Mouse (Mus musculus) embryonic facial prominence, embryonic 12.5 days (tissue): Measurements from ENCODE around the gene Zfp871. TPM values are rescaled to one million over a fixed set of nuclear protein-coding genes. Genes with fewer than 3 reads are reported as not detected.

Experiments
- ATAC-seq: fragments of 200-750 bp; cut with Nextera tagmentation; 2 replicates; pipeline ENCODE4 v1.8.0; 2017; ENCODE audit not compliant: insufficient number of reproducible peaks, insufficient read depth, low FRiP score, low TSS enrichment
- H3K27ac ChIP-seq: fragments of 300-500 bp; sonication (generic); 2 replicates; pipeline ENCODE4 v1.5.1; 2016; ENCODE audit warnings: mild to moderate bottlenecking
- H3K27me3 ChIP-seq: fragments of 300-500 bp; sonication (generic); 2 replicates; pipeline ENCODE4 v1.6.1; 2016; ENCODE audit warnings: mild to moderate bottlenecking, moderate library complexity
- H3K36me3 ChIP-seq: fragments of 300-500 bp; sonication (generic); 2 replicates; pipeline ENCODE4 v1.6.1; 2016; ENCODE audit warnings: mild to moderate bottlenecking
- H3K4me1 ChIP-seq: fragments of 300-500 bp; sonication (generic); 2 replicates; pipeline ENCODE4 v1.6.1; 2016
- H3K4me2 ChIP-seq: fragments of 300-500 bp; sonication (generic); replicated peaks from 2 replicates; pipeline ENCODE4 v1.6.1; 2016; ENCODE audit warnings: mild to moderate bottlenecking, moderate library complexity
- H3K4me3 ChIP-seq: fragments of 300-500 bp; sonication (generic); 2 replicates; pipeline ENCODE4 v1.5.1; 2016; ENCODE audit warnings: mild to moderate bottlenecking
- H3K9ac ChIP-seq: fragments of 300-500 bp; sonication (generic); 2 replicates; pipeline ENCODE4 v1.6.1; 2016; ENCODE audit warnings: mild to moderate bottlenecking, moderate library complexity
- H3K9me3 ChIP-seq: fragments of 300-500 bp; sonication (generic); 2 replicates; pipeline ENCODE4 v1.6.1; 2016; ENCODE audit warnings: mild to moderate bottlenecking, moderate library complexity
- WGBS: fragments of 180-500 bp; shearing (Covaris S2); methylation state at CpG from one replicate; pipeline ENCODE4 v1.1.7; 2016; 5-methylcytosine and 5-hydroxymethylcytosine counted together
- polyA plus RNA-seq: library from polyadenylated mRNA; unstranded; fragments of >200 nt; fragmentation: Nextera tagmentation; extraction: Ambion mirVana; gene quantifications from 2 replicates; pipeline ENCODE4 v1.2.1, GENCODE M21; 2016

Gene Zfp871
- polyA plus RNA-seq, result 49.0 and 51.2 TPM in 2 replicates

- no peaks in the 10 kb centered on the region for H3K27me3 ChIP-seq
- peaks cover 24% of the 10 kb centered on the region for H3K36me3 ChIP-seq
- WGBS, result under 1% methylated on average over 22 of the region's 22 CpGs
- H3K9ac ChIP-seq, result peak within 1 kb of the TSS; percentile 96
- H3K4me1 ChIP-seq, result peaks cover 13% of the 10 kb centered on the region
- H3K27ac ChIP-seq, result peak within 1 kb of the TSS; percentile 93
- peak within 1 kb of the TSS; percentile 71 for H3K4me2 ChIP-seq
- H3K4me3 ChIP-seq, result peak within 1 kb of the TSS; percentile 74
- H3K9me3 ChIP-seq, result no peaks in the 10 kb centered on the region
- peak; percentile 97 for ATAC-seq
Observed at GRCm38 (mm10) chr17:32788094-32788559, at the start of gene Zfp871. Zfp871 (minus strand) TSS chr17:32788287.

- Histone ChIP-seq H3K27ac (no peak overlapping the region), H3K9ac (peak overlapping the region; percentile 92; the same call in 1 of the 2 replicates)
Observed at GRCm38 (mm10) chr17:32830418-32830782, 42.3 kb upstream of the Zfp871 start.

GRCm38 (mm10) chr17:32829540-32830417 lies 41.7 kb upstream of the Zfp871 start, which contains the start of gene Zfp799:
Zfp799 (minus strand) TSS chr17:32830261.
- H3K4me2 ChIP-seq, result peak within 1 kb of the TSS; percentile 77
- peak within 1 kb of the TSS; percentile 75 for H3K27ac ChIP-seq
- no peaks in the 10 kb centered on the region for H3K9me3 ChIP-seq
- peak within 1 kb of the TSS; percentile 92 for H3K9ac ChIP-seq
- peaks cover 6% of the 10 kb centered on the region; the same call in 1 of the 2 replicates for H3K4me1 ChIP-seq
- 2% methylated on average over 35 of the region's 35 CpGs for WGBS
- H3K4me3 ChIP-seq, result peak within 1 kb of the TSS; percentile 79
- peak; percentile 94 for ATAC-seq
- H3K27me3 ChIP-seq, result no peaks in the 10 kb centered on the region
- peaks cover 19% of the 10 kb centered on the region for H3K36me3 ChIP-seq

More at GRCm38 (mm10) chr17:32830418-32830782, 42.3 kb upstream of the Zfp871 start:
- Histone ChIP-seq H3K36me3 (peaks cover 15% of the 10 kb centered on the region; the same call in 1 of the 2 replicates), H3K4me3 (peak overlapping the region; percentile 79), H3K4me1 (peaks cover 6% of the 10 kb centered on the region; the same call in 1 of the 2 replicates), H3K4me2 (peak overlapping the region; percentile 77), H3K27me3 (no peaks in the 10 kb centered on the region), H3K9me3 (no peaks in the 10 kb centered on the region)
- no peak for ATAC-seq
- WGBS, result 39% methylated on average over 3 of the region's 3 CpGs

- H3K36me3 ChIP-seq, result peaks cover 44% of the 10 kb centered on the region
- no peaks in the 10 kb centered on the region for H3K9me3 ChIP-seq
- H3K27ac ChIP-seq, result no peak overlapping the region
- no peak for ATAC-seq
- H3K9ac ChIP-seq, result no peak overlapping the region
- H3K27me3 ChIP-seq, result no peaks in the 10 kb centered on the region
- H3K4me2 ChIP-seq, result no peak overlapping the region
- H3K4me1 ChIP-seq, result no peaks in the 10 kb centered on the region
- WGBS, result 94% methylated on average over 1 of the region's 1 CpGs
- H3K4me3 ChIP-seq, result no peak overlapping the region
Observed at GRCm38 (mm10) chr17:32816074-32816784, 28.1 kb upstream of the Zfp871 start.

- H3K27me3 ChIP-seq, result no peaks in the 10 kb centered on the region
- H3K4me1 ChIP-seq, result peaks cover 3% of the 10 kb centered on the region; the same call in 1 of the 2 replicates
- no peak overlapping the region for H3K4me2 ChIP-seq
- no peak for ATAC-seq
- H3K36me3 ChIP-seq, result peaks cover 26% of the 10 kb centered on the region
- no peak overlapping the region for H3K9ac ChIP-seq
- no peaks in the 10 kb centered on the region for H3K9me3 ChIP-seq
- H3K27ac ChIP-seq, result no peak overlapping the region
- WGBS, result 82% methylated on average over 7 of the region's 7 CpGs
- no peak overlapping the region for H3K4me3 ChIP-seq
Observed at GRCm38 (mm10) chr17:32814136-32814535, 26.0 kb upstream of the Zfp871 start.

- H3K4me2 ChIP-seq, result 0 out of 2 replicates have a peak overlapping the region, but pooled peaks have one; percentile 72
- peaks cover 1% of the 10 kb centered on the region for H3K36me3 ChIP-seq
- ATAC-seq, result no peak
- H3K9ac ChIP-seq, result no peak overlapping the region
- no peak overlapping the region for H3K27ac ChIP-seq
- no peaks in the 10 kb centered on the region for H3K9me3 ChIP-seq
- peaks cover 16% of the 10 kb centered on the region; the same call in 1 of the 2 replicates for H3K4me1 ChIP-seq
- H3K4me3 ChIP-seq, result no peak overlapping the region
- no peaks in the 10 kb centered on the region for H3K27me3 ChIP-seq
- WGBS, result 62% methylated on average over 1 of the region's 1 CpGs
Observed at GRCm38 (mm10) chr17:32810648-32811047, 22.6 kb upstream of the Zfp871 start.

- no peaks in the 10 kb centered on the region for H3K27me3 ChIP-seq
- whole genome bisulfite sequencing, result under 1% methylated on average over 17 of the region's 17 CpGs
- H3K36me3 ChIP-seq, result no peaks in the 10 kb centered on the region
- peak within 1 kb of the TSS; percentile 56 for H3K4me3 ChIP-seq
- ATAC-seq, result peak; percentile 84
- peak within 1 kb of the TSS; percentile 68 for H3K9ac ChIP-seq
- H3K27ac ChIP-seq, result peak within 1 kb of the TSS; percentile 76
- H3K4me2 ChIP-seq, result peak within 1 kb of the TSS; percentile 72
- peaks cover 16% of the 10 kb centered on the region; the same call in 1 of the 2 replicates for H3K4me1 ChIP-seq
- no peaks in the 10 kb centered on the region for H3K9me3 ChIP-seq
Observed at GRCm38 (mm10) chr17:32809544-32810374, 21.7 kb upstream of the Zfp871 start, which contains the start of gene Zfp811. Zfp811 (minus strand) TSS chr17:32809931.

- H3K9ac ChIP-seq, result peak overlapping the region; percentile 68
- H3K9me3 ChIP-seq, result no peaks in the 10 kb centered on the region
- peaks cover 16% of the 10 kb centered on the region; the same call in 1 of the 2 replicates for H3K4me1 ChIP-seq
- 12% methylated on average over 8 of the region's 8 CpGs for WGBS
- H3K27ac ChIP-seq, result no peak overlapping the region
- no peak for ATAC-seq
- peak overlapping the region; percentile 72 for H3K4me2 ChIP-seq
- no peaks in the 10 kb centered on the region for H3K27me3 ChIP-seq
- H3K36me3 ChIP-seq, result no peaks in the 10 kb centered on the region
- H3K4me3 ChIP-seq, result peak overlapping the region; percentile 56
Observed at GRCm38 (mm10) chr17:32808921-32809320, 20.8 kb upstream of the Zfp871 start.

- H3K9ac ChIP-seq, result no peak overlapping the region
- H3K9me3 ChIP-seq, result no peaks in the 10 kb centered on the region
- no peaks in the 10 kb centered on the region for H3K27me3 ChIP-seq
- H3K27ac ChIP-seq, result no peak overlapping the region
- no peak overlapping the region for H3K4me3 ChIP-seq
- H3K4me1 ChIP-seq, result peaks cover 13% of the 10 kb centered on the region
- H3K4me2 ChIP-seq, result peak overlapping the region; percentile 71
- WGBS, result 78% methylated on average over 8 of the region's 8 CpGs
- peaks cover 13% of the 10 kb centered on the region for H3K36me3 ChIP-seq
- ATAC-seq, result no peak
Observed at GRCm38 (mm10) chr17:32789244-32789643, 1.2 kb upstream of the Zfp871 start.

- Histone ChIP-seq H3K4me2 (peak overlapping the region; percentile 71), H3K4me3 (peak overlapping the region; percentile 74), H3K4me1 (peaks cover 13% of the 10 kb centered on the region), H3K9ac (peak overlapping the region; percentile 30; the same call in 1 of the 2 replicates), H3K36me3 (peaks cover 20% of the 10 kb centered on the region), H3K27ac (peak overlapping the region; percentile 52; the same call in 1 of the 2 replicates), H3K27me3 (no peaks in the 10 kb centered on the region), H3K9me3 (no peaks in the 10 kb centered on the region)
- 7% methylated on average over 9 of the region's 9 CpGs for WGBS
- ATAC-seq, result no peak
Observed at GRCm38 (mm10) chr17:32788576-32788975, 489 bp upstream of the Zfp871 start.
